Mouse (Mus musculus) kidney, embryonic 14.5 days (tissue): ENCODE results near the gene Ciita. TPM values are rescaled to one million over a fixed set of nuclear protein-coding genes. Genes with fewer than 3 reads are reported as not detected.

Source experiments
- ATAC-seq: fragments of 200-750 bp; cut with Nextera tagmentation; 2 replicates; pipeline ENCODE4 v1.8.0; 2017; ENCODE audit warnings: moderate number of reproducible peaks, mild to moderate bottlenecking, moderate TSS enrichment, moderate library complexity; ENCODE audit not compliant: low FRiP score, low TSS enrichment
- H3K27ac ChIP-seq: fragments of 300-500 bp; sonication (generic); 2 replicates; pipeline ENCODE4 v1.5.1; 2014; ENCODE audit warnings: low read depth, mild to moderate bottlenecking, low read length, moderate library complexity, mixed read lengths
- H3K27me3 ChIP-seq: fragments of 300-500 bp; sonication (generic); 2 replicates; pipeline ENCODE4 v1.6.1; 2014; ENCODE audit warnings: mild to moderate bottlenecking, low read length; ENCODE audit not compliant: control insufficient read depth, insufficient read depth
- H3K36me3 ChIP-seq: fragments of 300-500 bp; sonication (generic); 2 replicates; pipeline ENCODE4 v1.6.1; 2014; ENCODE audit warnings: low read length, mixed read lengths; ENCODE audit not compliant: control insufficient read depth, insufficient read depth
- H3K4me1 ChIP-seq: fragments of 300-500 bp; sonication (generic); 2 replicates; pipeline ENCODE4 v1.6.1; 2014; ENCODE audit warnings: low read length, mixed read lengths; ENCODE audit not compliant: control insufficient read depth, insufficient read depth
- H3K4me2 ChIP-seq: fragments of 300-500 bp; sonication (generic); replicated peaks from 2 replicates; pipeline ENCODE4 v1.6.1; 2014; ENCODE audit warnings: low read depth, mild to moderate bottlenecking, low read length
- H3K4me3 ChIP-seq: fragments of 300-500 bp; sonication (generic); 2 replicates; pipeline ENCODE4 v1.5.1; 2014; ENCODE audit warnings: mild to moderate bottlenecking, low read length
- H3K9ac ChIP-seq: fragments of 300-500 bp; sonication (generic); 2 replicates; pipeline ENCODE4 v1.6.1; 2014; ENCODE audit warnings: low read depth, mild to moderate bottlenecking, low read length, moderate library complexity
- H3K9me3 ChIP-seq: fragments of 300-500 bp; sonication (generic); 2 replicates; pipeline ENCODE4 v1.6.1; 2016; ENCODE audit warnings: low read length; ENCODE audit not compliant: control insufficient read depth
- WGBS: fragments of 180-500 bp; shearing (Covaris S2); extraction: QIAGEN DNeasy Blood & Tissue Kit; methylation state at CpG from one replicate; pipeline ENCODE4 v1.1.7; 2014; 5-methylcytosine and 5-hydroxymethylcytosine counted together
- polyA plus RNA-seq: library from polyadenylated mRNA; unstranded; fragments of >200 nt; fragmentation: Nextera tagmentation; extraction: Ambion mirVana; gene quantifications from 2 replicates; pipeline ENCODE4 v1.2.1, GENCODE M21; 2014

The Ciita gene
- polyA plus RNA-seq, 1 experiment from 2014 or later, result 1.4 TPM

DNA sequence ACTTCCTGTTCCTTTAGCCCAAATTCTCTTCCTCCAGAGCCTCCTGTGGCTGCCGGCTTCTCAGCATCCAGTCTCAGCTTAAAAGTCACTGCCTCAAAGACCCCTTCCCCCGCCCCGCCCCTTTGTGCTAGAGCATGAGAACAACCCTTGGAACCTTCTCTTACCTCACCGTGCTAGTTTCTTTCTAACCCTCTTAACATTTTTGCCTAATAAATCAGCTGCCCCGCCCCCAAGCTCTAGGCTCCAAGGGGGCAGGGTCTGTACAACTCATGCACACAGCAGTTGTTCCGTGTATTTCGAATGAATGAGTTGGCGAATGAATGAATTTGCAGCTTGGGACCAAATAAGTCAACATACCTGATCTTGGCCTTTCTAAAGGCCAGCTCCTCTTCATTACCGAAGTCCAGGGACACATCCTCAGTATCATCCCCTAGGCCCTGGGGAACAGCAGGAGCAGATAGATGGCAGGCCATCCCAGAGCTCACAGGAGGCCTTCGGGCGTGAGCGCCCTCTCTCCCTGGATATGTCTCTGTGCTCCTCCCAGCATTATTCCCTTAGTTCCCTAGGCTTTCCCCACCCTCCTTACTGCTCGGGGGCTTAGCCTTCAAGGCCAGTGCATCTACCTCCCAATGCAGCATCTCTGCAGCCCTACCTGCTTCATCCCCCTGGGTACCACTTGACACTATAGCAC lies 33.1 kb upstream of the Ciita start:
- WGBS, result 20% methylated on average over 13 of the region's 13 CpGs
- no peaks in the 10 kb centered on the region for H3K36me3 ChIP-seq
- H3K4me2 ChIP-seq, result peak overlapping the region; percentile 77
- ATAC-seq, result peak; percentile 67
- H3K4me1 ChIP-seq, result peaks cover 17% of the 10 kb centered on the region
- H3K9ac ChIP-seq, result peak overlapping the region; percentile 61
- H3K27me3 ChIP-seq, result no peaks in the 10 kb centered on the region
- peak overlapping the region; percentile 56; the same call in 1 of the 2 replicates for H3K27ac ChIP-seq
- H3K9me3 ChIP-seq, result no peaks in the 10 kb centered on the region
- H3K4me3 ChIP-seq, result peak overlapping the region; percentile 46

GRCm38 (mm10) chr16:10447264-10447594 lies 32.6 kb upstream of the Ciita start, which contains the start of gene Tvp23a:
Gene Tvp23a (minus strand): TSS chr16:10447362.
- no peaks in the 10 kb centered on the region for H3K27me3 ChIP-seq
- peak; percentile 96 for ATAC-seq
- peaks cover 17% of the 10 kb centered on the region for H3K4me1 ChIP-seq
- peak within 1 kb of the TSS; percentile 77 for H3K4me2 ChIP-seq
- peak within 1 kb of the TSS; percentile 46 for H3K4me3 ChIP-seq
- H3K36me3 ChIP-seq, result no peaks in the 10 kb centered on the region
- H3K9me3 ChIP-seq, result no peaks in the 10 kb centered on the region
- 1% methylated on average over 12 of the region's 12 CpGs for WGBS
- peak within 1 kb of the TSS; percentile 56; the same call in 1 of the 2 replicates for H3K27ac ChIP-seq
- peak within 1 kb of the TSS; percentile 61 for H3K9ac ChIP-seq

GRCm38 (mm10) chr16:10447781-10448180 lies 32.1 kb upstream of the Ciita start:
- H3K27ac ChIP-seq, result 0 out of 2 replicates have a peak overlapping the region, but pooled peaks have one; percentile 56
- peak overlapping the region; percentile 46 for H3K4me3 ChIP-seq
- H3K9me3 ChIP-seq, result no peaks in the 10 kb centered on the region
- no peaks in the 10 kb centered on the region for H3K36me3 ChIP-seq
- peak overlapping the region; percentile 61 for H3K9ac ChIP-seq
- H3K4me1 ChIP-seq, result peaks cover 17% of the 10 kb centered on the region
- no peaks in the 10 kb centered on the region for H3K27me3 ChIP-seq
- 44% methylated on average over 2 of the region's 2 CpGs for WGBS
- ATAC-seq, result no peak
- peak overlapping the region; percentile 77 for H3K4me2 ChIP-seq

DNA sequence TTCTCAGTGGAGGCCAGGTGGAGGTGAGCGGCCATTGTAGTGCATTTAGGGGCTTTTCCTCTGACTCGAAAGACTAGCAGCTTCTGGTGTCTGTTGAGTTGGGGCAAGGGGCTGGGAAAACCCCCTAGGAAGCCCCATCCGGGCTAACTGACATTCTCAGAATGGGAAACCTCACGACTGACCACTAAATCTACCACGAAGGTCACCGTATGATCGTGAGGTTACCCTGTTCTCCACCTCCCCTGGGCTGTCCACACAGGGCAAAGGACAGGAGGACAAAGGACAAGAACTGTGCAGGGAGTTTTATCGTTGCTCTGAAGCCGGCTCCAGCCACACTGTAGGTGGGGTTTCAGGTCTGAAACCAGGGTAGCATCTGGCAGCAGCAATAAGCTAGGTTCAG lies 30.9 kb upstream of the Ciita start:
- H3K27ac ChIP-seq, result no peak overlapping the region
- H3K4me3 ChIP-seq, result no peak overlapping the region
- peaks cover 17% of the 10 kb centered on the region for H3K4me1 ChIP-seq
- ATAC-seq, result no peak
- H3K36me3 ChIP-seq, result no peaks in the 10 kb centered on the region
- H3K9ac ChIP-seq, result no peak overlapping the region
- no peaks in the 10 kb centered on the region for H3K9me3 ChIP-seq
- no peak overlapping the region for H3K4me2 ChIP-seq
- no peaks in the 10 kb centered on the region for H3K27me3 ChIP-seq
- 83% methylated on average over 9 of the region's 9 CpGs for WGBS

DNA sequence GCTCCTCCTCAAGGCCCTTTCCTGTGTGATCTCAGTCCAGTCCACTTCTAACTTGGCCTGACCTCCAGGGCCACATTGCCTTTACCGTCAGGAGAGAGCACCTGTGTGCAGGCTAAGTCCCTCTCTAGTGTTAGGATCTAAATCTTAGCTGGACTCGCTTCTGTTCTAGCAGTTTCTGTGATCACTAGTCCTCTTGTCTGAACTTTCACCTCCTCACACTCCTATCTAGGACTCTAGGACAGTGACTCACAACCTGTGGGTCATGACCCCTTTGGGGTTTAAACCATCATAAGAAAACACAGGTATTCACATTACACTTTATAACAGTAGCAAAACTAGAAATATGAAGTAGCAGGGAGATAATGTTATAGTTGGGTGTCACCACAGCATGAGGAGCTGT lies 28.0 kb upstream of the Ciita start:
- H3K4me2 ChIP-seq, result no peak overlapping the region
- H3K9ac ChIP-seq, result no peak overlapping the region
- 65% methylated on average over 2 of the region's 2 CpGs for WGBS
- H3K4me1 ChIP-seq, result peaks cover 17% of the 10 kb centered on the region
- H3K27me3 ChIP-seq, result no peaks in the 10 kb centered on the region
- H3K9me3 ChIP-seq, result no peaks in the 10 kb centered on the region
- no peaks in the 10 kb centered on the region for H3K36me3 ChIP-seq
- ATAC-seq, result no peak
- no peak overlapping the region for H3K4me3 ChIP-seq
- no peak overlapping the region for H3K27ac ChIP-seq

- Histone ChIP-seq H3K4me2 (no peak overlapping the region), H3K36me3 (no peaks in the 10 kb centered on the region), H3K9me3 (no peaks in the 10 kb centered on the region), H3K4me3 (no peak overlapping the region), H3K9ac (no peak overlapping the region), H3K4me1 (peaks cover 14% of the 10 kb centered on the region), H3K27ac (no peak overlapping the region), H3K27me3 (no peaks in the 10 kb centered on the region)
- ATAC-seq, result no peak
- 70% methylated on average over 8 of the region's 8 CpGs for WGBS
These were observed 27.4 kb upstream of the Ciita start for GRCm38 (mm10) chr16:10452445-10452896.

- 0 out of 2 replicates have a peak, but pooled peaks have one; percentile 33 for ATAC-seq
- 48% methylated on average over 6 of the region's 6 CpGs for WGBS
- Histone ChIP-seq H3K27ac (no peak overlapping the region), H3K36me3 (no peaks in the 10 kb centered on the region), H3K9ac (no peak overlapping the region), H3K4me2 (no peak overlapping the region), H3K27me3 (no peaks in the 10 kb centered on the region), H3K4me3 (no peak overlapping the region), H3K9me3 (no peaks in the 10 kb centered on the region), H3K4me1 (0 out of 2 replicates have a peak, but pooled peaks cover 8% of the 10 kb centered on the region)
These were observed 25.8 kb upstream of the Ciita start for GRCm38 (mm10) chr16:10453872-10454582.

GRCm38 (mm10) chr16:10454583-10454974 lies 25.3 kb upstream of the Ciita start:
- no peaks in the 10 kb centered on the region for H3K9me3 ChIP-seq
- H3K4me3 ChIP-seq, result no peak overlapping the region
- ATAC-seq, result peak; percentile 80; the same call in 1 of the 2 replicates
- 10% methylated on average over 3 of the region's 3 CpGs for WGBS
- no peaks in the 10 kb centered on the region for H3K27me3 ChIP-seq
- 0 out of 2 replicates have a peak, but pooled peaks cover 8% of the 10 kb centered on the region for H3K4me1 ChIP-seq
- no peak overlapping the region; the same call in 1 of the 2 replicates for H3K27ac ChIP-seq
- no peak overlapping the region for H3K9ac ChIP-seq
- no peaks in the 10 kb centered on the region for H3K36me3 ChIP-seq
- no peak overlapping the region for H3K4me2 ChIP-seq

DNA sequence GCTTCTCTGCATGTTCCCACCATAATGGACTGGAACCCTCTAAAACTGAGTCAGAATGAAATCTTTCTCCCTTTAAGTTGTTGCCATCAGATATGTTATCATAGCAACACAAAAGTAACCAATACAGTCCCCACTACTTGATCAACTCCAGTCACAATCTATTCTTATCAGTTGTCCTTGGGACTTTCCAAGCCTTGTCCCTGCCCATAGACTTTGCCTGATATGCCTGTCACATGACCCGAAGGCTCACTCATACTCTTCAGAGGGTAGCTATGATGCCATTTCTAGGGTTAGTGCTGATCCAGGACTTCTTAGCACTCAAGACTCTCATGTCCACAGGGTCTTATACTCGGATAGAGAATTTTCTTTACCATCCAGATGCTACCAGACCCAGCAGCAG lies 19.7 kb upstream of the Ciita start:
- Histone ChIP-seq H3K27ac (no peak overlapping the region), H3K27me3 (no peaks in the 10 kb centered on the region), H3K4me3 (no peak overlapping the region), H3K9me3 (no peaks in the 10 kb centered on the region), H3K36me3 (no peaks in the 10 kb centered on the region), H3K4me2 (no peak overlapping the region), H3K4me1 (no peaks in the 10 kb centered on the region), H3K9ac (no peak overlapping the region)
- WGBS, result 78% methylated on average over 2 of the region's 2 CpGs
- no peak for ATAC-seq
